Mouse (Mus musculus) heart, postnatal 0 days (tissue): ENCODE measurements at regions not wholly inside any gene's neighbourhood (a gene's known extent, or its start where the extent isn't known, plus 50 kb on each side); places are given as distances from the start of the nearest gene placed in this dataset.

ENCODE experiments used
- CTCF ChIP-seq: IDR thresholded peaks from 2 replicates; pipeline ENCODE4 v1.5.1; 2016; ENCODE audit warnings: antibody characterized with exemption, control low read depth, low read depth
- EP300 ChIP-seq: IDR thresholded peaks from 2 replicates; pipeline ENCODE4 v1.6.1; 2016; ENCODE audit warnings: antibody characterized with exemption, low read depth

- TF ChIP-seq CTCF = peak; percentile 37
- no peak for TF ChIP-seq EP300
Observed at GRCm38 (mm10) chr5:133666473-133666872, 433.0 kb upstream of the Castor2 start.
